Mouse (Mus musculus) ES-Bruce4 (cell line): ENCODE measurements at regions not wholly inside any gene's neighbourhood (a gene's known extent, or its start where the extent isn't known, plus 50 kb on each side); places are given as distances from the start of the nearest gene placed in this dataset.

Source experiments
- CTCF ChIP-seq: IDR thresholded peaks from one replicate; pipeline ENCODE4 v1.8.1; 2011; ENCODE audit warnings: low read depth, low read length
- POLR2A ChIP-seq: IDR thresholded peaks from one replicate; pipeline ENCODE4 v1.8.1; 2011; ENCODE audit warnings: low read length; ENCODE audit not compliant: insufficient read depth

- TF ChIP-seq CTCF (no peak), POLR2A (no peak)
Observed at GRCm38 (mm10) chr5:63445171-63445570, 203.7 kb upstream of the Nwd2 start.
